Mouse (Mus musculus) CH12.LX (cell line): ENCODE measurements around the gene Sbds. TPM values are rescaled to one million over a fixed set of nuclear protein-coding genes. Genes with fewer than 3 reads are reported as not detected.

Experiments
- DNase-seq: peaks from one replicate; pipeline ENCODE4 v3.0.0-alpha.2; 2013; ENCODE audit errors: extremely low read depth
- H3K27ac ChIP-seq: 2 replicates; pipeline ENCODE4 v1.5.1; 2012; ENCODE audit warnings: low read depth, mild to moderate bottlenecking, control low read depth, moderate library complexity; ENCODE audit not compliant: insufficient read depth
- H3K27me3 ChIP-seq: replicated peaks from 2 replicates; pipeline ENCODE3; 2012; ENCODE audit warnings: inconsistent platforms
- H3K36me3 ChIP-seq, 2 experiments: replicated peaks in 1 of 2; 2 replicates each; pipeline versions ENCODE3 to v1.6.1; 2012; ENCODE audit warnings: inconsistent platforms in 1 of 2, low read length in 1 of 2, mild to moderate bottlenecking in 1 of 2, mixed read lengths in 1 of 2, moderate library complexity in 1 of 2; ENCODE audit not compliant: control insufficient read depth in 1 of 2, insufficient read depth in 1 of 2
- H3K4me1 ChIP-seq, 2 experiments: 2 replicates each; pipeline ENCODE4 v1.6.1; 2012; ENCODE audit warnings: inconsistent platforms in 1 of 2, moderate library complexity in 1 of 2; ENCODE audit not compliant: insufficient read depth in 2 of 2, control insufficient read depth in 1 of 2
- H3K4me2 ChIP-seq: 2 replicates; pipeline ENCODE4 v1.6.1; 2012; ENCODE audit warnings: low read depth, mild to moderate bottlenecking, control low read depth; ENCODE audit not compliant: poor library complexity, insufficient read depth, severe bottlenecking
- H3K4me3 ChIP-seq, 3 experiments: fragments of 150-350 bp in 1 of 3; sonication (generic) in 1 of 3; replicated peaks in 1 of 3; 2 replicates each; pipeline versions ENCODE3 to v1.5.1; 2011 to 2012; ENCODE audit warnings: low read depth in 2 of 3, low read length in 2 of 3, mild to moderate bottlenecking in 2 of 3, moderate library complexity in 2 of 3, control low read depth in 1 of 3, improper control_type of control experiment in 1 of 3, inconsistent platforms in 1 of 3, mixed read lengths in 1 of 3; ENCODE audit not compliant: poor library complexity in 1 of 3
- H3K79me2 ChIP-seq: replicated peaks from 2 replicates; pipeline ENCODE4 v1.6.1; 2012; ENCODE audit warnings: mild to moderate bottlenecking, moderate library complexity; ENCODE audit not compliant: control insufficient read depth, poor library complexity, insufficient read depth, severe bottlenecking; ENCODE audit errors: extremely low read depth
- H3K9ac ChIP-seq: 2 replicates; pipeline ENCODE4 v1.6.1; 2012; ENCODE audit warnings: low read depth, mild to moderate bottlenecking, control low read depth, moderate library complexity; ENCODE audit not compliant: insufficient read depth
- H3K9me3 ChIP-seq: replicated peaks from 2 replicates; pipeline ENCODE3; 2012; ENCODE audit warnings: low read length, inconsistent platforms, mixed read lengths
- BHLHE40 ChIP-seq: IDR thresholded peaks from 2 replicates; pipeline ENCODE4 v1.6.1; 2011; ENCODE audit warnings: mild to moderate bottlenecking, low read depth, low read length, improper control_type of control experiment
- CHD1 ChIP-seq: IDR thresholded peaks from 2 replicates; pipeline ENCODE4 v1.6.1; 2012; ENCODE audit warnings: low read depth, low read length, improper control_type of control experiment, inconsistent platforms
- CHD2 ChIP-seq: IDR thresholded peaks from 2 replicates; pipeline ENCODE4 v1.6.1; 2011; ENCODE audit warnings: low read length, improper control_type of control experiment
- CTCF ChIP-seq, 2 experiments: IDR thresholded peaks in 1 of 2; conservative IDR thresholded peaks in 1 of 2; 2 replicates each; pipeline ENCODE4 v1.5.1; 2011 to 2012; ENCODE audit warnings: low read depth in 2 of 2, low read length in 2 of 2, improper control_type of control experiment in 1 of 2, inconsistent platforms in 1 of 2, mild to moderate bottlenecking in 1 of 2, moderate library complexity in 1 of 2
- ELF1 ChIP-seq: IDR thresholded peaks from 2 replicates; pipeline ENCODE4 v1.6.1; 2014; ENCODE audit warnings: low read depth, mild to moderate bottlenecking, inconsistent platforms, low read length, improper control_type of control experiment
- EP300 ChIP-seq: IDR thresholded peaks from 2 replicates; pipeline ENCODE4 v1.6.1; 2011; ENCODE audit warnings: low read length, improper control_type of control experiment
- HCFC1 ChIP-seq: IDR thresholded peaks from 2 replicates; pipeline ENCODE4 v1.6.1; 2012; ENCODE audit warnings: low read depth, mild to moderate bottlenecking, inconsistent platforms, low read length, improper control_type of control experiment
- IRF4 ChIP-seq: IDR thresholded peaks from 2 replicates; pipeline ENCODE4 v1.6.1; 2014; ENCODE audit warnings: low read depth, mild to moderate bottlenecking, inconsistent platforms, low read length, improper control_type of control experiment
- KAT2A ChIP-seq: IDR thresholded peaks from 2 replicates; pipeline ENCODE4 v1.6.1; 2012; ENCODE audit warnings: low read length, improper control_type of control experiment, inconsistent platforms; ENCODE audit not compliant: insufficient replicate concordance
- MAX ChIP-seq: IDR thresholded peaks from 2 replicates; pipeline ENCODE4 v1.6.1; 2011; ENCODE audit warnings: low read length, improper control_type of control experiment
- MEF2A ChIP-seq: IDR thresholded peaks from 2 replicates; pipeline ENCODE4 v1.6.1; 2014; ENCODE audit warnings: low read depth, mild to moderate bottlenecking, inconsistent platforms, low read length, improper control_type of control experiment, borderline replicate concordance
- MYC ChIP-seq: IDR thresholded peaks from 2 replicates; pipeline ENCODE4 v1.6.1; 2011; ENCODE audit warnings: low read depth, mild to moderate bottlenecking, improper control_type of control experiment, low read length
- NELFE ChIP-seq: IDR thresholded peaks from 2 replicates; pipeline ENCODE4 v1.6.1; 2011; ENCODE audit warnings: low read depth, low read length, improper control_type of control experiment
- NRF1 ChIP-seq: IDR thresholded peaks from 2 replicates; pipeline ENCODE4 v1.6.1; 2014; ENCODE audit warnings: low read depth, mild to moderate bottlenecking, inconsistent platforms, low read length, improper control_type of control experiment, moderate library complexity
- PAX5 ChIP-seq: IDR thresholded peaks from 2 replicates; pipeline ENCODE4 v1.6.1; 2012; ENCODE audit warnings: low read length, inconsistent platforms, mixed read lengths
- POLR2A ChIP-seq: IDR thresholded peaks from 2 replicates; pipeline ENCODE4 v1.6.1; 2011; ENCODE audit warnings: low read depth, mild to moderate bottlenecking, improper control_type of control experiment, low read length
- RAD21 ChIP-seq: IDR thresholded peaks from 2 replicates; pipeline ENCODE4 v1.6.1; 2011; ENCODE audit warnings: low read depth, mild to moderate bottlenecking, low read length, improper control_type of control experiment, moderate library complexity
- RCOR1 ChIP-seq: conservative IDR thresholded peaks from 2 replicates; pipeline ENCODE4 v1.6.1; 2012; ENCODE audit warnings: low read depth, mild to moderate bottlenecking, inconsistent platforms, low read length, improper control_type of control experiment
- SIN3A ChIP-seq: IDR thresholded peaks from 2 replicates; pipeline ENCODE4 v1.6.1; 2012; ENCODE audit warnings: low read length, improper control_type of control experiment, inconsistent platforms
- SMC3 ChIP-seq: IDR thresholded peaks from 2 replicates; pipeline ENCODE4 v1.6.1; 2011; ENCODE audit warnings: low read depth, low read length, improper control_type of control experiment
- TBP ChIP-seq: conservative IDR thresholded peaks from 2 replicates; pipeline ENCODE4 v1.6.1; 2011; ENCODE audit warnings: low read depth, low read length, improper control_type of control experiment
- TCF12 ChIP-seq: IDR thresholded peaks from 2 replicates; pipeline ENCODE4 v1.6.1; 2014; ENCODE audit warnings: low read depth, mild to moderate bottlenecking, inconsistent platforms, low read length, improper control_type of control experiment
- UBTF ChIP-seq: IDR thresholded peaks from 2 replicates; pipeline ENCODE4 v1.6.1; 2012; ENCODE audit warnings: low read depth, mild to moderate bottlenecking, inconsistent platforms, low read length, improper control_type of control experiment, moderate library complexity
- USF1 ChIP-seq: IDR thresholded peaks from 2 replicates; pipeline ENCODE4 v1.6.1; 2014; ENCODE audit warnings: low read depth, mild to moderate bottlenecking, inconsistent platforms, low read length, improper control_type of control experiment
- USF2 ChIP-seq: conservative IDR thresholded peaks from 2 replicates; pipeline ENCODE4 v1.6.1; 2011; ENCODE audit warnings: low read depth, low read length, improper control_type of control experiment
- ZNF384 ChIP-seq: IDR thresholded peaks from 2 replicates; pipeline ENCODE4 v1.6.1; 2012; ENCODE audit warnings: low read depth, low read length, improper control_type of control experiment, inconsistent platforms
- dilution Hi-C: fragments of 300-500 bp; cut with MboI; formaldehyde crosslinking; loops from 2 replicates; pipeline ENCODE4 v1.14.3; 2020; ENCODE audit warnings: low sequenced_read_pairs; ENCODE audit not compliant: extremely low pct_unique_long_range_greater_than_20kb, extremely low pct_ligation_motif_present
- in situ Hi-C: fragments of 300-500 bp; cut with MboI; formaldehyde crosslinking; loops from 3 replicates; pipeline ENCODE4 v1.14.3; 2019; ENCODE audit warnings: low sequenced_read_pairs, low pct_ligation_motif_present, low pct_unique_long_range_greater_than_20kb, mixed read lengths
- polyA plus RNA-seq: library from polyadenylated mRNA; unstranded; fragments of >175 nt; gene quantifications from 2 replicates; pipeline ENCODE4 v1.2.1, GENCODE M21; 2012; ENCODE audit warnings: low read depth; ENCODE audit not compliant: insufficient read length
- total RNA-seq, 2 experiments: library from RNA; depleted of rRNA; stranded (reverse); fragments of 300-350 nt in 1 of 2; fragments of >200 nt in 1 of 2; gene quantifications; 2 replicates each; pipeline ENCODE4 v1.2.3; 2012 to 2014

The Sbds gene
- total and polyA plus RNA-seq, 3 experiments: 37.0 to 81.2 (median 43.9) TPM

GRCm38 (mm10) chr5:130275509-130275908, 20.2 kb upstream of the Sbds start:
- in situ Hi-C loops: no loop called here
- Histone ChIP-seq H3K4me3 (no peak overlapping the region), H3K9ac (no peak overlapping the region), H3K27me3 (no peaks in the 10 kb centered on the region), H3K27ac (no peak overlapping the region), H3K4me1 (no peaks in the 10 kb centered on the region), H3K4me2 (no peak overlapping the region), H3K36me3 (peaks cover 61 to 92% of the 10 kb centered on the region in 2 experiments), H3K79me2 (no peaks in the 10 kb centered on the region), H3K9me3 (peaks cover 3% of the 10 kb centered on the region)
- TF ChIP-seq KAT2A (no peak), IRF4 (no peak), RCOR1 (no peak), CTCF (conservative IDR thresholded peaks at IDR 0.05 in 1 of 2, IDR thresholded peaks at IDR 0.05 in 1 of 2; ENCODE audit: low read depth in 2 of 2, low read length in 2 of 2) (peak; percentile 68 to 77), RAD21 (peak; percentile 49), USF1 (no peak), NELFE (no peak), SMC3 (peak; percentile 36), TCF12 (no peak), HCFC1 (no peak), PAX5 (no peak), TBP (no peak), UBTF (no peak), BHLHE40 (no peak), ZNF384 (no peak), CHD2 (no peak), POLR2A (no peak), USF2 (no peak), MEF2A (no peak), MYC (no peak), EP300 (no peak), SIN3A (no peak), MAX (no peak), ELF1 (peak; percentile 67), CHD1 (no peak)
- dilution Hi-C loops: no loop called here
- DNase-seq: peak; percentile 58

DNA sequence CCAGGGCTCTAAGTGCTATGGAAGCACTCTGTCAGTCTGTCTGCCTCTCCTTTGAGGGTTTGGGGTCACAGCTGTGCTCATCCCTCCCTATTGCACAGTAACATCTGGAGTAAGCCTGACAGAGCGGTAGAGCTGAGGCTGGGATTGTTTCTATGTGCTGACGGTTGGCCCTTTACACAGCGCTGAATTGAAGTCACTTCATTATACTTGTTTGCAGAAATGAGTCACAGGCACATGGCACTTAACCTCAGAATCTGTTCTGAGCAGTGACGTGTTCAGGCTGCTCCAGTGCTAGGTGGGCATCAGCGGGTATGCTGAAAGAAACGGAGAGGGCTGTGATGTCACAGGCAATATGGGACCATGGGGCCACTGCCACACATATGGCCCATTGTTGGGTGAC, 17.7 kb upstream of the Sbds start:
- Histone ChIP-seq H3K9ac (no peak overlapping the region), H3K4me1 (no peaks in the 10 kb centered on the region), H3K9me3 (no peaks in the 10 kb centered on the region)
- TF ChIP-seq TBP: no peak
- TF ChIP-seq KAT2A: no peak
- TF ChIP-seq NRF1: no peak
- TF ChIP-seq, all 38 proteins: peak for 0
- Histone ChIP-seq H3K27ac (no peak overlapping the region), H3K79me2 (no peaks in the 10 kb centered on the region), H3K4me2 (no peak overlapping the region), H3K27me3 (no peaks in the 10 kb centered on the region), H3K4me3 (no peak overlapping the region), H3K36me3 (peaks cover 65 to 92% of the 10 kb centered on the region in 2 experiments)
- DNase-seq: no peak
- dilution Hi-C loops (no loop called here), in situ Hi-C loops (no loop called here)
